8 mouse cellular contexts compared by ENCODE assay signal in genomic region chr9:27029828-27030762, GRCm38 (mm10). TPM values are rescaled to one million over a fixed set of nuclear protein-coding genes. Genes with fewer than 3 reads are reported as not detected.
DNase-seq lines count a peak whose midpoint lies in the region; ATAC-seq lines count a peak whose summit lies in the region.

TSS of gene Vps26b (minus strand) at chr9:27030065.
TSS of gene Ncapd3 (plus strand) at chr9:27030175.

- peak within 1 kb of the TSS; percentile 93 for H3K4me3 ChIP-seq in forebrain, embryonic 14.5 days (ENCODE audit: low read depth, low read length)
- peak within 1 kb of the TSS; percentile 88 for H3K4me3 ChIP-seq in neural tube, embryonic 15.5 days (replicated peaks)

- no peaks in the 10 kb centered on the region for H3K9me3 ChIP-seq in forebrain, embryonic 14.5 days (replicated peaks; ENCODE audit: control insufficient read depth, low read length)
- H3K9me3 ChIP-seq in neural tube, embryonic 15.5 days (replicated peaks), result no peaks in the 10 kb centered on the region

- intact Hi-C loops in heart, postnatal 14 days (cut with DNase I), result loop anchor here (2.0 to 5.0 kb wide), 2 partner anchors 31 to 162 kb away; partner anchors contain the start of genes Acad8 and Thyn1

- H3K27ac ChIP-seq in forebrain, embryonic 14.5 days (ENCODE audit: low read depth, low read length), result peak within 1 kb of the TSS; percentile 89
- peak within 1 kb of the TSS; percentile 93 for H3K27ac ChIP-seq in neural tube, embryonic 15.5 days (replicated peaks)

- H3K4me2 ChIP-seq in forebrain, embryonic 14.5 days (ENCODE audit: low read length), result peak within 1 kb of the TSS; percentile 89
- H3K4me2 ChIP-seq in neural tube, embryonic 15.5 days, result peak within 1 kb of the TSS; percentile 74

- ATAC-seq in forebrain, embryonic 14.5 days, result peak; percentile 96
- ATAC-seq in neural tube, embryonic 15.5 days (ENCODE audit: low FRiP score), result peak; percentile 95

- H3K36me3 ChIP-seq in forebrain, embryonic 14.5 days (ENCODE audit: control insufficient read depth, insufficient read depth, low read length), result no peaks in the 10 kb centered on the region
- no peaks in the 10 kb centered on the region for H3K36me3 ChIP-seq in neural tube, embryonic 15.5 days

- under 1% methylated on average over 69 of the region's 80 CpGs for WGBS in forebrain, embryonic 14.5 days
- WGBS in neural tube, embryonic 15.5 days, result under 1% methylated on average over 73 of the region's 80 CpGs

- H3K4me1 ChIP-seq in forebrain, embryonic 14.5 days (ENCODE audit: control insufficient read depth, insufficient read depth, low read length), result peaks cover 31% of the 10 kb centered on the region
- peaks cover 56% of the 10 kb centered on the region for H3K4me1 ChIP-seq in neural tube, embryonic 15.5 days

- peak within 1 kb of the TSS; percentile 97 for H3K9ac ChIP-seq in forebrain, embryonic 14.5 days (ENCODE audit: low read length)
- H3K9ac ChIP-seq in neural tube, embryonic 15.5 days (replicated peaks), result peak within 1 kb of the TSS; percentile 94

- DNase-seq in ES-CJ7 (ENCODE audit: low read depth, low spot score), result peak; percentile 97
- DNase-seq in cerebellum, adult 11 months, result peak; percentile 94
- DNase-seq in forebrain, embryonic 14.5 days (ENCODE audit: low spot score), result peak; percentile 99
- peak; percentile 95 to 96 for DNase-seq in heart, postnatal 14 days
- peak; percentile 97 for DNase-seq in layer of hippocampus, adult 11-12 months (ENCODE audit: low spot score)
- DNase-seq in lung, adult 18-20 months, result peak; percentile 96
- peak; percentile 97 for DNase-seq in testis, postnatal 14 days (ENCODE audit: low spot score)

- no peaks in the 10 kb centered on the region for H3K27me3 ChIP-seq in forebrain, embryonic 14.5 days (replicated peaks; ENCODE audit: control insufficient read depth, insufficient read depth, low read length)
- no peaks in the 10 kb centered on the region for H3K27me3 ChIP-seq in neural tube, embryonic 15.5 days (replicated peaks)

RNA-seq across cellular contexts. Expression of gene Vps26b, which starts in this region (rescaled TPM):
- 77.9 and 84.4 TPM in 2 replicates for polyA plus RNA-seq in forebrain, embryonic 14.5 days (2014; fragmentation: Nextera tagmentation; extraction: Ambion mirVana)
- 10 to 100 TPM; 31.0 to 31.3 TPM for total RNA-seq in heart, postnatal 14 days (2021)
- 80.2 and 80.3 TPM in 2 replicates for polyA plus RNA-seq in neural tube, embryonic 15.5 days (2015; fragmentation: Nextera tagmentation; extraction: Ambion mirVana)

RNA-seq across cellular contexts. Expression of gene Ncapd3, which starts in this region (rescaled TPM):
- polyA plus RNA-seq in forebrain, embryonic 14.5 days (2014; fragmentation: Nextera tagmentation; extraction: Ambion mirVana), result 23.8 and 23.9 TPM in 2 replicates
- total RNA-seq in heart, postnatal 14 days (2021), result 10 to 100 TPM; 13.2 to 13.8 TPM
- polyA plus RNA-seq in neural tube, embryonic 15.5 days (2015; fragmentation: Nextera tagmentation; extraction: Ambion mirVana), result 12.6 and 16.7 TPM in 2 replicates

Comparison
In these comparisons a context has a peak if more than half of its experiments do, and no peak if none do; other contexts are left out.
1. Peak in every context shown above with its lines: DNase-seq, ATAC-seq, H3K4me3 ChIP-seq and H3K27ac ChIP-seq.